Mouse (Mus musculus) heart, embryonic 13.5 days (tissue): ENCODE measurements around the gene Mybph. TPM values are rescaled to one million over a fixed set of nuclear protein-coding genes. Genes with fewer than 3 reads are reported as not detected.

Source experiments
- ATAC-seq: fragments of 200-750 bp; cut with Nextera tagmentation; 2 replicates; pipeline ENCODE4 v1.8.0; 2017; ENCODE audit warnings: moderate TSS enrichment; ENCODE audit not compliant: insufficient number of reproducible peaks, low FRiP score, low TSS enrichment; ENCODE audit errors: extremely low read depth
- H3K27ac ChIP-seq: fragments of 300-500 bp; sonication (generic); replicated peaks from 2 replicates; pipeline ENCODE4 v1.5.1; 2015; ENCODE audit warnings: moderate library complexity, mild to moderate bottlenecking, inconsistent platforms
- H3K27me3 ChIP-seq: fragments of 300-500 bp; sonication (generic); replicated peaks from 2 replicates; pipeline ENCODE4 v1.6.1; 2015; ENCODE audit warnings: mild to moderate bottlenecking, inconsistent platforms
- H3K36me3 ChIP-seq: fragments of 300-500 bp; sonication (generic); 2 replicates; pipeline ENCODE4 v1.6.1; 2015; ENCODE audit warnings: mild to moderate bottlenecking, inconsistent platforms
- H3K4me1 ChIP-seq: fragments of 300-500 bp; sonication (generic); 2 replicates; pipeline ENCODE4 v1.6.1; 2015; ENCODE audit warnings: inconsistent platforms
- H3K4me2 ChIP-seq: fragments of 300-500 bp; sonication (generic); 2 replicates; pipeline ENCODE4 v1.6.1; 2015; ENCODE audit warnings: inconsistent platforms, mild to moderate bottlenecking, moderate library complexity
- H3K4me3 ChIP-seq: fragments of 300-500 bp; sonication (generic); 2 replicates; pipeline ENCODE4 v1.5.1; 2015; ENCODE audit warnings: moderate library complexity, mild to moderate bottlenecking, inconsistent platforms
- H3K9ac ChIP-seq: fragments of 300-500 bp; sonication (generic); 2 replicates; pipeline ENCODE4 v1.6.1; 2015; ENCODE audit warnings: inconsistent platforms, mild to moderate bottlenecking, moderate library complexity
- H3K9me3 ChIP-seq: fragments of 300-500 bp; sonication (generic); 2 replicates; pipeline ENCODE4 v1.6.1; 2016; ENCODE audit warnings: inconsistent platforms
- WGBS: fragments of 180-500 bp; shearing (Covaris S2); methylation state at CpG from one replicate; pipeline ENCODE4 v1.1.7; 2015; ENCODE audit warnings: mixed read lengths; 5-methylcytosine and 5-hydroxymethylcytosine counted together
- polyA plus RNA-seq: library from polyadenylated mRNA; unstranded; fragments of >200 nt; fragmentation: Nextera tagmentation; extraction: Ambion mirVana; gene quantifications from 2 replicates; pipeline ENCODE4 v1.2.1, GENCODE M21; 2015

The Mybph gene
- polyA plus RNA-seq, 1 experiment from 2014 or later, result 0.67 TPM

DNA sequence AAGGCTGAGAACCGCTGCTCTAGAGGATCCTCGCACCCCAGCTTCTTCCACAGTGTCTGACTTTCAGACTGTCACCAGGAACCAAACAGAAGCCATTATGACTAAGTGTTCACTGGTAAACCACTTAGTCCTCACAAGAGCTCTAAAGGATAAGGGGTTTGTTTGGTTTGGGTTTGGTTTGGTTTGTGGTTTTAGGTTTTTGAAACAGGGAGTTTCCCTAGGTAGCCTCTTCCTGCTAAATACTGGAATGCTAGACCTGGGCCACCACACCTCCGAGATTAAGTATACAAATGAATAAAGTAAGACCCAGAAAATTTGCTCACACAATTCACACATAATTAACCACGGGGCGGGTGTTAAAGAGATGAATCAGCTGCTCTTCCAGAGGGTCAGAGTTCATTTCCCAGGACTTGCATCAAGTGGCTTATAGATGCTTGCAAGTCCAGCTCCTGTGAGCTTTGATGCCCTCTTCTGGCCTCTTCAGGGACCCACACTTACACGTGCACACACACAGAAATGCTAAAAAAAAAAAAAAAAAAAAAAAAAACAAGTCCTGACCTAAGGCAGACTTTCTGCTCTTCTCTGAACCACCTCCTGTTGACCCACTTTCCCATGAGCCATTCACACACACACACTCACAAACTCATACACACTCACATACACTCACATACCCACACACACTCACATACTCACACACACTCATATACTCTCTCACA lies 30.6 kb upstream of the Mybph start:
- Histone ChIP-seq H3K4me2 (no peak overlapping the region), H3K27me3 (0 out of 2 replicates have a peak, but pooled peaks cover 2% of the 10 kb centered on the region), H3K9ac (no peak overlapping the region), H3K9me3 (no peaks in the 10 kb centered on the region), H3K4me3 (no peak overlapping the region), H3K27ac (no peak overlapping the region), H3K4me1 (peaks cover 4% of the 10 kb centered on the region; the same call in 1 of the 2 replicates), H3K36me3 (no peaks in the 10 kb centered on the region)
- 80% methylated on average over 6 of the region's 6 CpGs for WGBS
- ATAC-seq, result no peak

DNA sequence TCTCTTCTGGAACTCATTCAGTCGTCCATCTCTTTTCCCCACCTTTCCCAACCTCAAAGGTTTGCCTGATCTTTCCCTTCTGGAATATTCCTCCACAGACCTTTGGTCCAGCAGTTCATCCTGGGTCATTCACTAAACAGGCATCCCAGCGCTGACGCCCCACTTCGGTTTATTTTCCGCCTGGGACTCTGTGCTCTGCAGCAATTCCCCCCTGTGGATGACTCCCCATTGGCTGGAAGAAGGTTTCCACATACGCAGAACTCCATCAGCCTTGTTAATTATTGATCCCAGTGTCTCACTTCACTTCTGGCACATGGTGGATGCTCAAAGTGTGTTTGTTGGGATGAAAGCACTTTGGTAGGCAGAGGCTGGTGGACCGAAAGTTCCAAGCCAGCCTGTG lies 29.8 kb upstream of the Mybph start:
- Histone ChIP-seq H3K4me3 (no peak overlapping the region), H3K9ac (no peak overlapping the region), H3K27ac (no peak overlapping the region), H3K36me3 (no peaks in the 10 kb centered on the region), H3K27me3 (0 out of 2 replicates have a peak, but pooled peaks cover 2% of the 10 kb centered on the region), H3K4me2 (no peak overlapping the region), H3K4me1 (peaks cover 11% of the 10 kb centered on the region; the same call in 1 of the 2 replicates), H3K9me3 (no peaks in the 10 kb centered on the region)
- no peak for ATAC-seq
- WGBS, result 88% methylated on average over 7 of the region's 7 CpGs

DNA sequence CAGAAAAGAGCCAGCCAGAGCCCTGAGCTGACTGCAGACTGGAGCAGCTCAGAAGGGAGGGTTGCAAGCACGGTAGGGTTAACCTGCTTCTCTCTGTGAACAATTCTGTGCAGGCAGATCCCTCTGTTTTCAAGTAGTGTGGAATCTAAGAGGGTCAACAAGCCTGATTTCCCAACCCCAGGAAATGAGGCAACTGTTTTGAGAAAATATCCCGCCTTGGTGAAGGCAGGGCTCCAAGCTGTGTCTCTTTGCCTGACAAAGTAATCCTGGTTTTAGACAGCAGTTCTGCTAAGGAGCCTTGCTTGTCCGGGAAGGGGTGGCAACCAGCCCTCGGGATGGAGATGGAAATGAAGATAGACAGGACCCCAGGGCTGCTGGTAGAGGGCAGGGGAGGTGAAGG lies 28.8 kb upstream of the Mybph start:
- ATAC-seq, result no peak
- Histone ChIP-seq H3K9ac (no peak overlapping the region), H3K4me1 (peaks cover 11% of the 10 kb centered on the region; the same call in 1 of the 2 replicates), H3K9me3 (no peaks in the 10 kb centered on the region), H3K4me3 (no peak overlapping the region), H3K4me2 (no peak overlapping the region), H3K27ac (no peak overlapping the region), H3K27me3 (0 out of 2 replicates have a peak, but pooled peaks cover 2% of the 10 kb centered on the region), H3K36me3 (no peaks in the 10 kb centered on the region)
- WGBS, result 64% methylated on average over 4 of the region's 4 CpGs

DNA sequence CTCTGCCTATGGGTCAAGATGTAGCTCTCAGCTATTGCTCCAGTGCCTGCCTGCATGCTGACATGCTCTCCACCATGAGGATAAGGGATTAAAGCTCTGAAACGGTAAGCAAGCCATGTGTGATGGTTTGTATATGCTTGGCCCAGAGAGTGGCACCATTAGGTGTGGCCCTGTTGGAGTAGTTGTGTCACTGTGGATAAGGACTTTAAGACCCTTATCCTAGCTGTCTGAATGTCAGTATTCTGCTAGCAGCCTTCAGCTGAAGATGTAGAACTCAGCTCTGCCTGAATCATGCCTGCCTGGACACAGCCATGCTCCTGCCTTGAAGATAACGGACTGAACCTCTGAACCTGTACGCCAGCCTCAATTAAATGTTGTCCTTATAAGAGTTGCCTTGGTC lies 26.7 kb upstream of the Mybph start:
- Histone ChIP-seq H3K4me3 (no peak overlapping the region), H3K27ac (no peak overlapping the region), H3K27me3 (no peaks in the 10 kb centered on the region), H3K4me1 (peaks cover 11% of the 10 kb centered on the region; the same call in 1 of the 2 replicates), H3K4me2 (no peak overlapping the region), H3K9me3 (no peaks in the 10 kb centered on the region), H3K9ac (no peak overlapping the region), H3K36me3 (no peaks in the 10 kb centered on the region)
- WGBS, result 86% methylated on average over 3 of the region's 3 CpGs
- ATAC-seq, result no peak

DNA sequence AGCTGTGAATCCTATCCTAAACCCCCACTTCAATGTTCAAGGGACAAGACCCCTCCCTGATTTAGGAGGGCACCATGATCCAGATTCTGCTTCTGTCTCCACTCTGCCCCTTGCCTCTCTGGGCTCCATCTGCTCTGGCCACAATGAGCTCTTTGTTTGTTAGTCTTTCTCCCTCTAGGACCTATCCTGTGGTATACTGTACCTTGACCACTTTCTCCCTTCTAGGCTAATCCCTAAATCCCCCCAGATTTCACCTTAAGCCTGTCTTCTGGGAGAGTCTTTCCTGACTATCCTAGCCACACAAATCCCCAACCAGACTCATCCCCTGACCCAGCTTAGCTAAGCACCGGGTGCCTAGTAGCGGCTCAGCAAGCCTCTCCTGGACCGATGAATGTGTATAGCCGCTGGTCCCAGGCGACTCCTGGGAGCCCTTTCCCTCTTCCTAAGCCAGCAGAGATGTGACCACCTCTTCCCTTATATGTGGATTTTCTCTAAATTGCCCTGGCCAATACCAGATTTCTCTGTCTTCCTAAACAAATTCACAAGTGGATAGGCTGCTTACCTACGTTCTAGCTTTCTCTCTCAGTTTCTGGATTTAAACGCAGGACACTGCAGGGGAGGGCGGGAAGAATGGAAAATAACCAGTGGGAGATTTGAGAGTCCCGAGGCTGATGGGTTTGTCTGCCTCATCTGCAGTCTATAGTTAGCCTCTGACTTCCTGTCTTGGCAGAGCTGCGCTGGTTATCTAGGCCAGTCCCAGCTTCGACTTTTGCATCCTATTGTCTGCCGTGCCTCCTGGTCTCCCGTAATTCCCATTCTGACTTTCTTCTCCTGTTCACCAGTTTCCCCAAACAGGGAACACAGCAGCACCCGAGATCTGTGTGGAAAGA lies 25.6 kb upstream of the Mybph start:
- H3K9ac ChIP-seq, result no peak overlapping the region
- H3K4me1 ChIP-seq, result peaks cover 11% of the 10 kb centered on the region; the same call in 1 of the 2 replicates
- H3K27ac ChIP-seq, result no peak overlapping the region
- no peaks in the 10 kb centered on the region for H3K9me3 ChIP-seq
- no peak for ATAC-seq
- no peaks in the 10 kb centered on the region for H3K27me3 ChIP-seq
- H3K36me3 ChIP-seq, result no peaks in the 10 kb centered on the region
- 0 out of 2 replicates have a peak overlapping the region, but pooled peaks have one; percentile 14 for H3K4me2 ChIP-seq
- no peak overlapping the region for H3K4me3 ChIP-seq
- 38% methylated on average over 14 of the region's 14 CpGs for WGBS

DNA sequence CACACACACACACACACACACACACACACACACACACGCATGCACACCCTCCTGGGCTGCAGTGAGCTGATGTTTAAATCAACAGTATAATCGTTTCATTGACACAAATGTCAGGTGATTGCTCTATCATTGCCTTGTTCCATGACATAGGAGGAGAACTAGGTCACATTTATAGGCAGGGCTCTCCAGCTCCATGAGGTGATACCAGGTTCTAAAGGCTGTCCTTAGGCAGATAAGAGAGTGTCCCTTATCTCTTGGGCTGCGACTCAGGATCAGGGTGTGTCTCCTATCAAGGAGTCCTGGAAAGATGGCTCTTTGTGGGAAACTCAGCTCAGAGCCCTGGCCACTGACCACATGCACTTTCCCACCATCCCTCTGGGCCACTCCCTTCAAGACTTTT lies 24.7 kb upstream of the Mybph start:
- Histone ChIP-seq H3K4me1 (peaks cover 11% of the 10 kb centered on the region; the same call in 1 of the 2 replicates), H3K4me2 (no peak overlapping the region), H3K4me3 (no peak overlapping the region), H3K36me3 (no peaks in the 10 kb centered on the region), H3K9me3 (no peaks in the 10 kb centered on the region), H3K27me3 (no peaks in the 10 kb centered on the region), H3K9ac (no peak overlapping the region), H3K27ac (no peak overlapping the region)
- WGBS, result 56% methylated on average over 3 of the region's 3 CpGs
- no peak for ATAC-seq

DNA sequence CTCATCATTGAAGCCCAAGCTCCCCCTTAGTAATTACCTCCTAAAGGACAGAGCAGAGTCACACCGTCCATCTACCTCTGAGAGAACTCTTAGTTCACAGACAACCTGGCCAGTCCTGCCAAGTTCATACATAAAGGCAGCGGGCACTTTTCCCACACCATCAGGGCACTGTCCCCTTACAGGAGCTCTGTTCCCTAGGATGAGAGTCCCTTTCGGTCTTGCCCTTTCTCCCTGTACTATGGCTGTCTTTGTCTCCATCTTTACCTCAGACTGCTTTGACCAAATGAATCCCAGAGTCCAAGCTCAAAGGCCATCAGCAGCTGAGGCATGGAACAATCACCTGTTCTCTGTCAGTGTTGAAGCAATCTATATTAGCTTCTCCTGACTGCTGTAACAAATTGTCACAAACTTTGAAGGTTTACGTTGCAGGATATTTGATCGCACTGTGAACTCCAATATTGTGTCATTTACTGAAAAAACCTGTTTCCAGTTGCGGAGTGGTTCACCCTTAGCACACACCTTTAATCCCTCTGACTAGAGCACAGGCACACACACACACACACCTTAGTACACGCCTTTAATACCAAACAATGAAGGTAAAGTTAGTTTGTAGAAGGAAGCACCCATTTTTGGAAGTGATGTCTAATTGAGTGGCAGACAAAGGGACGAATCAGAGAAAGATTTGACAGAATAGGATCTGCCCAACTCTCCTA lies 24.1 kb upstream of the Mybph start:
- 85% methylated on average over 8 of the region's 8 CpGs for WGBS
- Histone ChIP-seq H3K27ac (no peak overlapping the region), H3K36me3 (no peaks in the 10 kb centered on the region), H3K4me3 (no peak overlapping the region), H3K27me3 (no peaks in the 10 kb centered on the region), H3K9me3 (no peaks in the 10 kb centered on the region), H3K9ac (no peak overlapping the region), H3K4me1 (peaks cover 11% of the 10 kb centered on the region; the same call in 1 of the 2 replicates), H3K4me2 (no peak overlapping the region)
- no peak for ATAC-seq

DNA sequence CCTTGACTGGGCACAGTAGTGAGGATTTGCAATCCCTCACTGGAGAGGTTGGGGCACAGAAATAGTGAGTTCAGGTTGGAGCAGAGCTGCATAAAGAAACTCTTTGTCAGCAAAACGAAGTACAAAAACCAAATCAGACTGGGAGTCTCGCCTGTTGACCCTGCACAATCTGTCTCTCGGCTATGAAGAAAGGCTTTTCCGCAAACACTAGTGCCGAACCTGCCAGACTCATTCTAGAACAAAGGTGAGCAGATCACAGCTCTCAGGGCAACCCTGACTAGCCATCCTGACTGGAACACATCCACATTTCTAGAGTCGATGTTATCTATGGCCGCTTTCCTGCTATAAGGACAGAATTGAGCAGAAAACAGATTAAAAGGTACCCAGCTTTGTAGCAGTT lies 20.2 kb upstream of the Mybph start:
- H3K4me2 ChIP-seq, result no peak overlapping the region
- no peak overlapping the region for H3K4me3 ChIP-seq
- no peak overlapping the region for H3K27ac ChIP-seq
- no peaks in the 10 kb centered on the region; the same call in 1 of the 2 replicates for H3K27me3 ChIP-seq
- no peak for ATAC-seq
- H3K9ac ChIP-seq, result no peak overlapping the region
- H3K36me3 ChIP-seq, result no peaks in the 10 kb centered on the region
- 68% methylated on average over 7 of the region's 7 CpGs for WGBS
- no peaks in the 10 kb centered on the region for H3K9me3 ChIP-seq
- 0 out of 2 replicates have a peak, but pooled peaks cover 3% of the 10 kb centered on the region for H3K4me1 ChIP-seq

DNA sequence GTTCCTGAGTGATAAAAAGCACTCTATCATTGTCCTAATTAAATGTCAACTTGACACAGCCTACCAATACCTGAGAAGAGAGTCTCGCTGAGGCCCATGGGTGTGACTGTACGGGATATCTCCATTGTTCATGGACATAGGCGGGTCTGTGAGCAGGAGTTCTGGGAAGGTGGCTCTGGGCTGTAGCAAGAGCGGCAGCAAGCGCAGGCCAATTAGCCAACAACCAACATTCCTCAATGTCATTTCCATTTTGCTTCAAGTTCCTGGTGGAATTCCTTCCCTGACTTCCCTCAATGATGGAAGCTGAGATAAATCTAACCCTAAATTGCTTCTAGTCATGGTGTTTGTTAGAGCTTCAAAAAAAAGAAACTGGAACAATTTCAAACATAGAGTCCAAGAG lies 15.3 kb upstream of the Mybph start:
- no peak for ATAC-seq
- no peaks in the 10 kb centered on the region for H3K9me3 ChIP-seq
- WGBS, result 76% methylated on average over 5 of the region's 5 CpGs
- H3K27ac ChIP-seq, result no peak overlapping the region
- no peak overlapping the region for H3K4me3 ChIP-seq
- H3K4me2 ChIP-seq, result no peak overlapping the region
- no peak overlapping the region for H3K9ac ChIP-seq
- H3K4me1 ChIP-seq, result no peaks in the 10 kb centered on the region; the same call in 1 of the 2 replicates
- H3K27me3 ChIP-seq, result no peaks in the 10 kb centered on the region; the same call in none of the 2 replicates
- no peaks in the 10 kb centered on the region for H3K36me3 ChIP-seq

DNA sequence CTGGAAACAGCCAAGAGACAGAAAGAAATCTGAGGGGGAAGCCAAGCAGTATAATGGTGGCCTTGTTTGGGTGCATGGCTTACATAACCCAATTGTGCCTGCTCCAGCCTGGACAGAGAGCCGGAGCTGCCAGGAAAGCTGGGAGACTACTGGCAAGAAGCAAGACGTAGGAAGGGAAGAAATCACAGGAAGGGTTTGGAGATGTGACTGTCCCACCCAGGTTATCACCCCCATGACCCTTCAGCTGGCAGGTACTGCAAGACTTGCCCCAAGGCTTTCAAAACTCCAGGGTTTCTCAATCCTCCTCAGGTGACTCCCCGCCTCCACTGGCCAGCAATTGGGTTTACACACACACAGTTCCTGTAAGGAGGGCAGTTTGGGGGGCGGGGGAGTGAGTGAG lies 11.2 kb upstream of the Mybph start, which contains the start of gene Chil1:
Gene Chil1 (plus strand): TSS at position 152 of the 400 bp plus-strand sequence.
- 62% methylated on average over 4 of the region's 4 CpGs for WGBS
- no peak for ATAC-seq
- no peaks in the 10 kb centered on the region for H3K36me3 ChIP-seq
- no peaks in the 10 kb centered on the region; the same call in 1 of the 2 replicates for H3K4me1 ChIP-seq
- no peak within 1 kb of the TSS for H3K4me3 ChIP-seq
- H3K9me3 ChIP-seq, result no peaks in the 10 kb centered on the region
- no peak within 1 kb of the TSS for H3K27ac ChIP-seq
- no peak within 1 kb of the TSS for H3K4me2 ChIP-seq
- no peak within 1 kb of the TSS for H3K9ac ChIP-seq
- H3K27me3 ChIP-seq, result peaks cover 3% of the 10 kb centered on the region; the same call in 1 of the 2 replicates

DNA sequence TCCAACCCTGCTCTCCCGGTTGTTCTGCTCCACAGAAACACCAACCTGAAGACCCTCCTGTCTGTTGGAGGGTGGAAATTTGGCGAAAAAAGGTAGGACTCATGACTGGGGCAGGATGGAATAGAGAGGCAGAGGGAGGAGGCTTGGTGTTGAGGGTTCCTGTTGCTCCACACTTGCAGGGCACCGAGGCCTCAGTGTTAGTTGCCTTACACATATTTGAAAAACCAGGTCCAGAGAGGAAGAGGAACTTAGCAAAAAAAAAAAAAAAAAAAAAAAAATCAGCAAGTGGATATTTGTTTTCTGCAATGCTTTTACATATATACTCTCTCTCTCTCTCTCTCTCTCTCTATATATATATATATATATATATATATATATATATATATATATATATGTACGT lies 9.2 kb upstream of the Mybph start:
- no peak for ATAC-seq
- H3K27me3 ChIP-seq, result peaks cover 23% of the 10 kb centered on the region
- no peaks in the 10 kb centered on the region for H3K36me3 ChIP-seq
- H3K9me3 ChIP-seq, result no peaks in the 10 kb centered on the region
- no peak overlapping the region for H3K27ac ChIP-seq
- H3K4me3 ChIP-seq, result no peak overlapping the region
- no peak overlapping the region for H3K4me2 ChIP-seq
- H3K9ac ChIP-seq, result no peak overlapping the region
- peaks cover 4% of the 10 kb centered on the region for H3K4me1 ChIP-seq
- WGBS, result 83% methylated on average over 4 of the region's 4 CpGs
